Mouse (Mus musculus) liver, embryonic 14.5 days (tissue): ENCODE measurements at regions not wholly inside any gene's neighbourhood (a gene's known extent, or its start where the extent isn't known, plus 50 kb on each side); places are given as distances from the start of the nearest gene placed in this dataset.

Experiments
- ATAC-seq: fragments of 200-750 bp; cut with Nextera tagmentation; 2 replicates; pipeline ENCODE4 v1.8.0; 2017; ENCODE audit warnings: moderate number of reproducible peaks, mild to moderate bottlenecking, moderate library complexity; ENCODE audit not compliant: insufficient read depth
- DNase-seq, 3 experiments: peaks; one replicate each; pipeline ENCODE4 v3.0.0-alpha.2; 2012 to 2013; ENCODE audit warnings: low read depth in 3 of 3, low spot score in 3 of 3
- H3K27ac ChIP-seq: fragments of 300-500 bp; sonication (generic); 2 replicates; pipeline ENCODE4 v1.5.1; 2014; ENCODE audit warnings: moderate library complexity, mild to moderate bottlenecking, control low read depth, inconsistent platforms
- H3K27me3 ChIP-seq: fragments of 300-500 bp; sonication (generic); 2 replicates; pipeline ENCODE4 v1.6.1; 2014; ENCODE audit warnings: mild to moderate bottlenecking, low read length, moderate library complexity; ENCODE audit not compliant: control insufficient read depth, insufficient read depth
- H3K36me3 ChIP-seq: fragments of 300-500 bp; sonication (generic); replicated peaks from 2 replicates; pipeline ENCODE4 v1.6.1; 2014; ENCODE audit warnings: low read depth; ENCODE audit not compliant: control insufficient read depth, insufficient read depth
- H3K4me1 ChIP-seq, 2 experiments: fragments of 200-500 bp in 1 of 2; fragments of 300-500 bp in 1 of 2; sonication (generic) in 1 of 2; replicated peaks; 2 replicates each; pipeline ENCODE4 v1.6.1; 2012 to 2014; ENCODE audit warnings: antibody characterized with exemption in 1 of 2, inconsistent platforms in 1 of 2, low read length in 1 of 2; ENCODE audit not compliant: control insufficient read depth in 2 of 2, insufficient read depth in 2 of 2
- H3K4me2 ChIP-seq: fragments of 300-500 bp; sonication (generic); 2 replicates; pipeline ENCODE4 v1.6.1; 2014; ENCODE audit warnings: low read depth, mild to moderate bottlenecking, control low read depth, moderate library complexity
- H3K4me3 ChIP-seq, 2 experiments: fragments of 200-500 bp in 1 of 2; fragments of 300-500 bp in 1 of 2; sonication (generic) in 1 of 2; 2 replicates each; pipeline ENCODE4 v1.5.1; 2012 to 2014; ENCODE audit warnings: low read depth in 2 of 2, low read length in 2 of 2, mild to moderate bottlenecking in 2 of 2, control low read depth in 1 of 2, inconsistent platforms in 1 of 2, moderate library complexity in 1 of 2; ENCODE audit not compliant: insufficient read depth in 1 of 2
- H3K9ac ChIP-seq: fragments of 300-500 bp; sonication (generic); replicated peaks from 2 replicates; pipeline ENCODE4 v1.6.1; 2014; ENCODE audit warnings: mild to moderate bottlenecking, control low read depth, moderate library complexity
- H3K9me3 ChIP-seq: fragments of 300-500 bp; sonication (generic); 2 replicates; pipeline ENCODE4 v1.6.1; 2016; ENCODE audit warnings: low read length, mixed read lengths; ENCODE audit not compliant: control insufficient read depth
- CTCF ChIP-seq: IDR thresholded peaks from 2 replicates; pipeline ENCODE4 v1.5.1; 2016; ENCODE audit warnings: antibody characterized with exemption, low read depth, control low read depth
- EP300 ChIP-seq: IDR thresholded peaks from 2 replicates; pipeline ENCODE4 v1.6.1; 2016; ENCODE audit warnings: antibody characterized with exemption, low read depth
- WGBS: fragments of 180-500 bp; shearing (Covaris S2); extraction: QIAGEN DNeasy Blood & Tissue Kit; methylation state at CpG from one replicate; pipeline ENCODE4 v1.1.7; 2014; ENCODE audit not compliant: insufficient replicate concordance; 5-methylcytosine and 5-hydroxymethylcytosine counted together

GRCm38 (mm10) chr17:78086963-78087362, 113.1 kb upstream of the Crim1 start:
- H3K27ac ChIP-seq, result no peak overlapping the region
- H3K9ac ChIP-seq, result no peak overlapping the region
- no peak for ATAC-seq
- no peak for DNase-seq
- H3K27me3 ChIP-seq, result no peaks in the 10 kb centered on the region
- H3K4me2 ChIP-seq, result no peak overlapping the region
- no peaks in the 10 kb centered on the region for H3K36me3 ChIP-seq
- H3K4me1 ChIP-seq, result no peaks in the 10 kb centered on the region
- TF ChIP-seq EP300, result no peak
- TF ChIP-seq CTCF, result no peak
- no peaks in the 10 kb centered on the region for H3K9me3 ChIP-seq
- no peak overlapping the region for H3K4me3 ChIP-seq
- 12% methylated on average over 8 of the region's 8 CpGs for WGBS

GRCm38 (mm10) chr17:78097699-78098098, 102.3 kb upstream of the Crim1 start:
- no peaks in the 10 kb centered on the region for H3K4me1 ChIP-seq
- DNase-seq, result no peak
- H3K4me2 ChIP-seq, result no peak overlapping the region
- TF ChIP-seq EP300, result no peak
- no peak for TF ChIP-seq CTCF
- no peaks in the 10 kb centered on the region for H3K27me3 ChIP-seq
- WGBS, result 4% methylated on average over 1 of the region's 1 CpGs
- H3K27ac ChIP-seq, result no peak overlapping the region
- H3K9me3 ChIP-seq, result no peaks in the 10 kb centered on the region
- no peak overlapping the region for H3K9ac ChIP-seq
- no peak overlapping the region for H3K4me3 ChIP-seq
- no peaks in the 10 kb centered on the region for H3K36me3 ChIP-seq
- no peak for ATAC-seq

- H3K36me3 ChIP-seq, result no peaks in the 10 kb centered on the region
- H3K27ac ChIP-seq, result no peak overlapping the region
- WGBS, result 67% methylated on average over 6 of the region's 6 CpGs
- no peak for ATAC-seq
- TF ChIP-seq EP300 (no peak), CTCF (no peak)
- DNase-seq, result no peak
- H3K9me3 ChIP-seq, result no peaks in the 10 kb centered on the region
- H3K4me1 ChIP-seq, result no peaks in the 10 kb centered on the region
- H3K9ac ChIP-seq, result no peak overlapping the region
- no peaks in the 10 kb centered on the region for H3K27me3 ChIP-seq
- no peak overlapping the region for H3K4me3 ChIP-seq
- no peak overlapping the region for H3K4me2 ChIP-seq
Observed at GRCm38 (mm10) chr17:78108793-78109192, 91.3 kb upstream of the Crim1 start.

GRCm38 (mm10) chr17:78109364-78110222, 90.5 kb upstream of the Crim1 start:
- H3K4me1 ChIP-seq, result no peaks in the 10 kb centered on the region
- DNase-seq (no peak), ATAC-seq (no peak)
- 53% methylated on average over 7 of the region's 7 CpGs for WGBS
- no peaks in the 10 kb centered on the region for H3K9me3 ChIP-seq
- H3K27ac ChIP-seq, result no peak overlapping the region
- H3K4me2 ChIP-seq, result no peak overlapping the region
- H3K9ac ChIP-seq, result no peak overlapping the region
- H3K36me3 ChIP-seq, result no peaks in the 10 kb centered on the region
- no peak overlapping the region for H3K4me3 ChIP-seq
- no peaks in the 10 kb centered on the region for H3K27me3 ChIP-seq
- TF ChIP-seq CTCF (no peak), EP300 (no peak)

DNA sequence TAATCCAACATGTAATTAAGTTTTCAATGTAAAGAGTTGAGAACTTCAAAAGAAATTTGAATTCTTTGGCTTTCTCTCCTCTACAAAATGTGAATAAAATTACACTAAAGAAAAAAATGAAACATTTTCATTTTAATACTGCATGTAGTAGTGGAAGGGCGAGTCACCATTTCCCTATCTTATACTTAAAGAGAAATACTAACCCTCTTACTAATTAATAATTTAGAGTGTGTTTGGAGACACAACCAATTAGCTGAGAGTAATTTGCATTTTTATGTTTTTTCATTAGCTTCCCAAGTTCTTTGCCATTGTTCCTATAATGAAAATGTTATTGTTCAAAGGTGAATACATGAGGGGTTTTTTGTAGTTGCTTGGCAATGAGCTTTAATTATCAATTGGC, 67.9 kb upstream of the Crim1 start:
- Histone ChIP-seq H3K4me3 (no peak overlapping the region), H3K36me3 (no peaks in the 10 kb centered on the region), H3K9ac (no peak overlapping the region), H3K27me3 (no peaks in the 10 kb centered on the region), H3K9me3 (no peaks in the 10 kb centered on the region), H3K4me2 (no peak overlapping the region), H3K4me1 (no peaks in the 10 kb centered on the region), H3K27ac (no peak overlapping the region)
- 52% methylated on average over 1 of the region's 1 CpGs for WGBS
- DNase-seq, result no peak
- TF ChIP-seq CTCF (no peak), EP300 (no peak)
- no peak for ATAC-seq
